8 mouse cellular contexts compared by ENCODE assay signal in the genomic region with DNA sequence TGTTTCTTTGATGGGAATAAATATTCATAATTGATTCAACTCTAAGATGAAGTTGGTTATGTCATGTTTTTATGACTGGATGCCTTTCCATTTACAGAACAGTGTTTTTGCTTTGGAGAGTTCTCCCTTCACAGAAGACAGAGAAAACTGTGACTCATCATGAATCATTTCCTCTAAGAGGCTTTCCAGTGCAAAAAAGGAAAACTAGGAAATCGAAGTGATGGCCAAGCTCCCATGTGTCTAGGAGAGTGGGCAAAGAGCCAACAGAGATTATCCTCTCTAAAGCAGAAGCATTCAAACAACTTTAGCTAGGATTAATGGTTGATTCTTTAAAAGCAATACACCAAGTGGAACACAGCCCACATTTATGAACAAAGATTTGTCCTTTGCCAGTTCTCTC.
A peak's percentile ranks its signal among the peaks of the same experiment; 100 is the strongest.
DNase-seq lines count a peak whose midpoint lies in the region; ATAC-seq lines count a peak whose summit lies in the region.

No protein-coding gene starts in this region.

- DNase-seq in cerebellum, adult 11-12 months, result peak; percentile 20
- peak; percentile 0 for DNase-seq in ovary, postnatal 14 days (ENCODE audit: low spot score)
- no peak for DNase-seq in ovary, adult 18-20 months (ENCODE audit: low spot score)
- peak; percentile 4 to 44 for DNase-seq in heart, postnatal 14 days
- peak; percentile 3 for DNase-seq in right cerebral cortex, postnatal 14 days
- DNase-seq in thymus, postnatal 14 days, result no peak
- DNase-seq in spleen, postnatal 4 days (ENCODE audit: low spot score in 2 of 2), result no peak

- intact Hi-C loops in heart, postnatal 14 days (cut with DNase I), result no loop called here

- ATAC-seq in cerebellum, adult (ENCODE audit: insufficient number of reproducible peaks, low FRiP score, low TSS enrichment), result no peak; the same call in 1 of the 2 replicates

Comparison
In these comparisons a context has a peak if more than half of its experiments do, and no peak if none do; other contexts are left out.
1. DNase-seq: peak in cerebellum, adult 11-12 months (single experiment), ovary, postnatal 14 days (single experiment), heart, postnatal 14 days (2 of 2) and right cerebral cortex, postnatal 14 days (single experiment); none in ovary, adult 18-20 months (single experiment), thymus, postnatal 14 days (single experiment) and spleen, postnatal 4 days (0 of 2).